In genomic region chr14:48120443-48120751, GRCm38 (mm10) we compare ENCODE assay signal across 8 mouse cellular contexts. TPM values are rescaled to one million over a fixed set of nuclear protein-coding genes. Genes with fewer than 3 reads are reported as not detected.
A peak's percentile ranks its signal among the peaks of the same experiment; 100 is the strongest.
DNase-seq lines count a peak whose midpoint lies in the region; ATAC-seq lines count a peak whose summit lies in the region.

No protein-coding gene starts in this region.

- H3K4me2 ChIP-seq in kidney, embryonic 16.5 days (replicated peaks; ENCODE audit: low read depth, low read length), result peak overlapping the region; percentile 92
- H3K4me2 ChIP-seq in embryonic facial prominence, embryonic 14.5 days (ENCODE audit: low read depth, low read length), result peak overlapping the region; percentile 84
- peak overlapping the region; percentile 90 for H3K4me2 ChIP-seq in intestine, embryonic 15.5 days (replicated peaks)
- peak overlapping the region; percentile 97 for H3K4me2 ChIP-seq in midbrain, embryonic 16.5 days (ENCODE audit: low read length)

- peaks cover 37% of the 10 kb centered on the region for H3K4me1 ChIP-seq in kidney, embryonic 16.5 days (ENCODE audit: insufficient read depth, low read length)
- H3K4me1 ChIP-seq in embryonic facial prominence, embryonic 14.5 days (ENCODE audit: control insufficient read depth, insufficient read depth, low read length), result peaks cover 22% of the 10 kb centered on the region
- peaks cover 23% of the 10 kb centered on the region for H3K4me1 ChIP-seq in intestine, embryonic 15.5 days (replicated peaks)
- H3K4me1 ChIP-seq in midbrain, embryonic 16.5 days (ENCODE audit: control insufficient read depth, insufficient read depth, low read length), result peaks cover 30% of the 10 kb centered on the region

- no peaks in the 10 kb centered on the region for H3K9me3 ChIP-seq in kidney, embryonic 16.5 days (ENCODE audit: low read length)
- H3K9me3 ChIP-seq in embryonic facial prominence, embryonic 14.5 days (ENCODE audit: control insufficient read depth, low read length), result no peaks in the 10 kb centered on the region
- H3K9me3 ChIP-seq in intestine, embryonic 15.5 days, result no peaks in the 10 kb centered on the region
- no peaks in the 10 kb centered on the region for H3K9me3 ChIP-seq in midbrain, embryonic 16.5 days (replicated peaks; ENCODE audit: control insufficient read depth, low read length, poor library complexity, severe bottlenecking)

- no peaks in the 10 kb centered on the region for H3K36me3 ChIP-seq in kidney, embryonic 16.5 days (ENCODE audit: insufficient read depth, low read length)
- no peaks in the 10 kb centered on the region for H3K36me3 ChIP-seq in embryonic facial prominence, embryonic 14.5 days (ENCODE audit: control insufficient read depth, insufficient read depth, low read length)
- H3K36me3 ChIP-seq in intestine, embryonic 15.5 days, result no peaks in the 10 kb centered on the region
- H3K36me3 ChIP-seq in midbrain, embryonic 16.5 days (ENCODE audit: control insufficient read depth, insufficient read depth, low read length), result no peaks in the 10 kb centered on the region

- H3K27me3 ChIP-seq in kidney, embryonic 16.5 days (ENCODE audit: insufficient read depth, low read length), result peaks cover 10% of the 10 kb centered on the region
- no peaks in the 10 kb centered on the region; the same call in 1 of the 2 replicates for H3K27me3 ChIP-seq in embryonic facial prominence, embryonic 14.5 days (replicated peaks; ENCODE audit: control insufficient read depth, insufficient read depth, low read length)
- no peaks in the 10 kb centered on the region for H3K27me3 ChIP-seq in intestine, embryonic 15.5 days (replicated peaks)
- no peaks in the 10 kb centered on the region for H3K27me3 ChIP-seq in midbrain, embryonic 16.5 days (ENCODE audit: control insufficient read depth, insufficient read depth, low read depth, low read length)

- peak overlapping the region; percentile 84 for H3K4me3 ChIP-seq in kidney, embryonic 16.5 days (ENCODE audit: low read length)
- peak overlapping the region; percentile 69 for H3K4me3 ChIP-seq in embryonic facial prominence, embryonic 14.5 days (ENCODE audit: low read depth, low read length)
- H3K4me3 ChIP-seq in intestine, embryonic 15.5 days (replicated peaks), result peak overlapping the region; percentile 91
- H3K4me3 ChIP-seq in midbrain, embryonic 16.5 days (ENCODE audit: low read depth, low read length), result peak overlapping the region; percentile 84

- ATAC-seq in kidney, embryonic 16.5 days (ENCODE audit: low FRiP score, low TSS enrichment), result no peak
- no peak for ATAC-seq in embryonic facial prominence, embryonic 14.5 days (ENCODE audit: low read depth)
- ATAC-seq in intestine, embryonic 15.5 days, result no peak
- ATAC-seq in midbrain, embryonic 16.5 days, result no peak

- 0% methylated on average over 10 of the region's 10 CpGs for WGBS in kidney, embryonic 16.5 days
- 5% methylated on average over 5 of the region's 10 CpGs for WGBS in embryonic facial prominence, embryonic 14.5 days
- under 1% methylated on average over 9 of the region's 10 CpGs for WGBS in intestine, embryonic 15.5 days
- WGBS in midbrain, embryonic 16.5 days, result 0% methylated on average over 10 of the region's 10 CpGs

- peak overlapping the region; percentile 34; the same call in 1 of the 2 replicates for H3K27ac ChIP-seq in kidney, embryonic 16.5 days (ENCODE audit: low read length)
- H3K27ac ChIP-seq in embryonic facial prominence, embryonic 14.5 days (replicated peaks; ENCODE audit: low read depth, low read length), result peak overlapping the region; percentile 78
- peak overlapping the region; percentile 85; the same call in 1 of the 2 replicates for H3K27ac ChIP-seq in intestine, embryonic 15.5 days
- H3K27ac ChIP-seq in midbrain, embryonic 16.5 days (ENCODE audit: low read length), result peak overlapping the region; percentile 77

- peak overlapping the region; percentile 88 for H3K9ac ChIP-seq in kidney, embryonic 16.5 days (replicated peaks; ENCODE audit: low read length)
- H3K9ac ChIP-seq in embryonic facial prominence, embryonic 14.5 days (ENCODE audit: low read depth, low read length), result peak overlapping the region; percentile 82
- peak overlapping the region; percentile 77 for H3K9ac ChIP-seq in intestine, embryonic 15.5 days
- peak overlapping the region; percentile 85 for H3K9ac ChIP-seq in midbrain, embryonic 16.5 days (ENCODE audit: low read depth, low read length)

- no peak for DNase-seq in kidney, postnatal 25 days
- DNase-seq in embryonic facial prominence, embryonic 14.5 days (ENCODE audit: low spot score), result no peak
- no peak for DNase-seq in urinary bladder, adult 2 months (ENCODE audit: low spot score)
- no peak for DNase-seq in gastrocnemius, postnatal 25 days
- DNase-seq in ovary, postnatal 10 days (ENCODE audit: low spot score), result no peak

RNA-seq across cellular contexts. Expression of gene Peli2, which starts 0.2 kb away (rescaled TPM):
- 8.6 and 9.4 TPM in 2 replicates for polyA plus RNA-seq in kidney, embryonic 16.5 days (2015; fragmentation: Nextera tagmentation; extraction: Ambion mirVana)
- 5.5 and 6.9 TPM in 2 replicates for polyA plus RNA-seq in embryonic facial prominence, embryonic 14.5 days (2014; fragmentation: Nextera tagmentation; extraction: Ambion mirVana)
- polyA plus RNA-seq in intestine, embryonic 15.5 days (2015; fragmentation: Nextera tagmentation; extraction: Ambion mirVana), result 4.9 and 5.3 TPM in 2 replicates
- polyA plus RNA-seq in midbrain, embryonic 16.5 days (2015; fragmentation: Nextera tagmentation; extraction: Ambion mirVana), result 4.6 and 5.0 TPM in 2 replicates
- polyA plus RNA-seq in urinary bladder, adult 2 months (2012; rRNA removed), result 25.0 and 36.3 TPM in 2 replicates
- 10 to 100 TPM; 12.5 to 14.7 TPM for total RNA-seq in gastrocnemius, postnatal 25 days (2021)

Comparison
In these comparisons a context has a peak if more than half of its experiments do, and no peak if none do; other contexts are left out.
1. H3K27ac ChIP-seq: peak in every context shown above with its lines; median percentile 85 in intestine, embryonic 15.5 days; 78 in embryonic facial prominence, embryonic 14.5 days; 77 in midbrain, embryonic 16.5 days; 34 in kidney, embryonic 16.5 days.